Mouse (Mus musculus) layer of hippocampus, adult 11-12 months (tissue): ENCODE results near the gene Sept7.
"Not testable (repeated sequence)": the region's sequence is repeated elsewhere in the genome, so short reads cannot be mapped to it uniquely, and the experiment has no call there.

Experiments
- DNase-seq: peaks from one replicate; pipeline ENCODE4 v3.0.0; 2022; ENCODE audit warnings: low spot score

Gene Sept7

GRCm38 (mm10) chr9:25252283-25252726 is at the start of gene Sept7:
TSS of gene Sept7 (plus strand) at chr9:25252439.
- peak; percentile 99 for DNase-seq

GRCm38 (mm10) chr9:25208087-25208803 is 44.0 kb upstream of the Sept7 start:
- peak; percentile 20 for DNase-seq

DNA sequence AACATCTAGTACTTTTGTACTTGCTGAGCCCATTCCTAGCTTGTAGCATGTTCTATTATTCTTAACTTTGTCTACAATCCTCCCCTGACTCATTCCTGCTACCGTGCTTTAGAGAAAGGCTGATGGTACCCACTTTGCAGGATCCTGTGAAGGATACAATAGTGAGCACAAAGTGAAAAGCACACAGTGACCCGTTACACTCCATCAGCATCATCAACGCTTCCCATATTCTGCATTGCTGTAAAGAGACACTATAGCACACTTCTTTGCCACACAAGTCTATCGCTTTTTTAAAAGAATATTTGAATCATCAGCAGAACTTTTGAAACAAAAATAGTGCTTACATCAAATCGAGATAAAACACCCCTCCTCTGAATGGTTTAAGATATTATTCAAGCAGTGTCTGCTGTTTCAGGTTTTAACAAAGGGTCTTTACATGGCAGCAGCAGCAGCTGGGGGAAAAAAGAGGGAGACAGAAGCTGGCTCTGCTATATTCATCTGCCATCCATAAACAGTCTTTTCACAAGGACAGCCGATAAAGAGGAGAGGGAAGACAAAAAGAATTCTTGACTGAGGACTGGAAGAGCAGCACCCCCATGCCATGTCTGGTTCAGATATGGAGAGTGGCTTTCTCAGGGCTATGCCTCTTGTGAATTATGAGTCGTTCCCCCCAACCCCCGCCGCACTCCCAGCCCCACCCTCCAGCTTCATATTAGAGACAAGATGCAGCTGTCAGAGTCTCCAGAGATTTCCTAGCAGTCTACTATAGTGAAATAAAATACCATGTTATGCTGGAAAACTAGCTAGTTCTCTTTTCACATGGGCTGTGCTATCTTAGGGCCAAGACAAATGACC is 39.7 kb upstream of the Sept7 start:
- DNase-seq: no peak

DNA sequence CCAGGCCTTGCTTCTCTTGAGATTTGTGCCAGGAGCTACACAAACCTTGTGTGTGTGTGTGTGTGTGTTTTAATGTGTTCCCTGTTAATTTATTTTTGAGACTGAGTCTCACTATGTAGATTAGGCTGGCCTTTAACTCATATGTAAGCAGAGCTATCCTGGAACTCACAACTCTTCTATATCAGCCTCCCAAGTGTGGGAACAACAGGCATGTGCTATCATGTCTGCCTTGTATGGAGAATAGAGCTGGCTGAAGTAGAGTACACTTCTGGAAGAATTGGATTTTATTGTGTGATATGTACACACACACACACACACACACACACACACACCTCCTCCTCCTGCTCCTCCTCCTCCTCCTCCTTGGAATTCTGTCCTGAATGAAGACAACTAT is 39.1 kb upstream of the Sept7 start:
- DNase-seq: no peak

- no peak for DNase-seq
Observed at GRCm38 (mm10) chr9:25215411-25215810, 36.8 kb upstream of the Sept7 start.

GRCm38 (mm10) chr9:25216210-25216609 is 36.0 kb upstream of the Sept7 start:
- no peak for DNase-seq

- no peak for DNase-seq
Observed at GRCm38 (mm10) chr9:25218954-25219353, 33.3 kb upstream of the Sept7 start.

- no peak for DNase-seq
Observed at GRCm38 (mm10) chr9:25219882-25220281, 32.4 kb upstream of the Sept7 start.

- DNase-seq: peak; percentile 44
Observed at GRCm38 (mm10) chr9:25224959-25225358, 27.3 kb upstream of the Sept7 start.

DNA sequence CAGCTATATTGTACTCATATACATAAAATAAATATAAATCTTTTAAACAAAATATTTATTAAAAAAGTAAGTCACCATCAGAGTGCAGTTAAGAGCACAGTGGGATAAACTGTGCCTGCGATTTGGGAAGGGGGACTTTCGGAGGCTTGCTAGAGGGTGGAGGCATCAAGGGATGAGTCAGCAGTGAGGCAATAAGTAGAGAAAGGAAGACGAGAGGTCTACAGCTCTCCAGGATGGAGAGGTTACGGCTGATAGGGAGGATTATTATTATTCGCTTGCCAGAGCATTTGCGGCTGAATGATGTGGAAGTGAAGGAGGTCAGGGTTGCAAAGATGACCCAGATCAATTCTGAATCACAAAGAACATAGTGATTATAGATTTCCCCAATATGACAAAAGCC is 22.5 kb upstream of the Sept7 start:
- DNase-seq: no peak

DNA sequence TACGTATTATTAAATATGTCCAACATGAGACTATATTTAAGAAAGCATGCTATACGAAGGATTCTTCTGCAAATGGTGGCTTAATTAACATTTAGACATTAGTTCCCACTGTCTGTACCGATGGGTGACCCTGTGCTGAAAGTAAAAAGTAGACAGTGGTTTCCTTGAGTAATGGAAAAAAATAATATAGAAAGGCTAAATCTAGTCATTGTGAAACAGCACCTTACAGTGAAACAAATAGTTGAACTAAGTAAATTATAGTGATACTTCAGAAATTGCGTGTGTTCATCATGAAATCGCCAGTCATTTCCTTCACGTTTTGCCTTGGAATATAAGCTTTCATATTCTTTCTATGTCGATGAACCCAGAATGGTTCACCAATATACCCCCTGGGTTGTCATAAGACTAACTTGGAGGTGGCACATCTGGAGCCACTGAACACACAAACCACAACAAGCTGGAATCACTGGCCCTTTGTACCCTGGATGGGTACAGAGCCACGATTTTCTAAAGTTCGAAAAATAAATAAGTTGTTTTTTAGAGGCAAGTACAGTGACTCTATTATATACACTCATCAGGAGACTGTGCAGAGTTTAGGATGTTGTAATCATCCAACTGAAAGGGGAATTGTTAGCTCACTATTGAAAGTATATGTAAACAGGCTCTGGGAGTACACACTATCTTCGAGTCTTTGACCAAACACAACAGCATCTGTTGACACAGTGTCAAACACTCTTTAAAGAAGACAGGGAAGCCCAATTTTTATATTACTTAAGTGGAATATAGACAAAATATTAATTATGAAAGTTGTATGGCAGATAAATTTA is 21.8 kb upstream of the Sept7 start:
- no peak for DNase-seq

DNA sequence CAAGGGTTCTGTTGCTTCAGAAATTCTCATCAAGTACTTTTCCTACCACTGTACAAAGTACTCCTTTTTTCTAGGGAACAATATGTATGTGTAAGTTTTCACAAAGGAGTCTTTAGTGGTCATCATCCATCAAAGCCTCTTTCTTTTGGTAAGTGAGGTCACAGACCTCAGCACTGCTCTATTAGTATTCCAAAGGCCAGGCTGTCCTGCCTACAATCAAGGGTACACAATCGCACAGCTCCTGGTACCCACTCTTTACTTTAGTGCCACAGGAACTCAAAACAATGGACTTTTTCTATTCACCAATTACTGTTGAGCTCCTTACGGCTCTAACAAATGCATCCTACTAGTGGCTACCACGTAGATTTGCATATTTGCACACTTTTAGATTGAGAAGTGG is 11.2 kb upstream of the Sept7 start:
- DNase-seq: no peak

DNA sequence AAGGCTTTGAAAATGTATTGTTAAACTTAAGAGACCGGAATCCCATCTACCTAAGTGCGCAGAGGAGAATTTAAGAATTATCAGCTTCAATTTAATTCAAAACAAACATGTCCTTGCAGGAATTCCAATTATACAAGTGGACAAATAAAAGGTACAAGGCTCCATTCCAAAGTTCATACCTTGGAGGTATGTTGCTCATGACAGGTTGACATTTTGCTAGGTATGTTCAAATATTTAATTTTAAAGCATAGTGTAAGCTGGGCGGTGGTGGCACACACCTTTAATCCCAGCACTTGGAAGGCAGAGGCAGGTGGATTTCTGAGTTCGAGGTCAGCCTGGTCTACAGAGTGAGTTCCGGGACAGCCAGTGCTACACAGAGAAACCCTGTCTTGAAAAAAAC is 10.5 kb upstream of the Sept7 start:
- DNase-seq: not testable (repeated sequence)

GRCm38 (mm10) chr9:25242266-25242665 is 10.0 kb upstream of the Sept7 start:
- no peak for DNase-seq

GRCm38 (mm10) chr9:25243926-25244657 is 8.1 kb upstream of the Sept7 start:
- DNase-seq: no peak

GRCm38 (mm10) chr9:25245125-25245524 is 7.1 kb upstream of the Sept7 start:
- no peak for DNase-seq

- no peak for DNase-seq
Observed at GRCm38 (mm10) chr9:25246508-25246907, 5.7 kb upstream of the Sept7 start.

GRCm38 (mm10) chr9:25251174-25251573 is 1.1 kb upstream of the Sept7 start:
- no peak for DNase-seq

GRCm38 (mm10) chr9:25251611-25252282 is 492 bp upstream of the Sept7 start:
- DNase-seq: peak; percentile 93

DNA sequence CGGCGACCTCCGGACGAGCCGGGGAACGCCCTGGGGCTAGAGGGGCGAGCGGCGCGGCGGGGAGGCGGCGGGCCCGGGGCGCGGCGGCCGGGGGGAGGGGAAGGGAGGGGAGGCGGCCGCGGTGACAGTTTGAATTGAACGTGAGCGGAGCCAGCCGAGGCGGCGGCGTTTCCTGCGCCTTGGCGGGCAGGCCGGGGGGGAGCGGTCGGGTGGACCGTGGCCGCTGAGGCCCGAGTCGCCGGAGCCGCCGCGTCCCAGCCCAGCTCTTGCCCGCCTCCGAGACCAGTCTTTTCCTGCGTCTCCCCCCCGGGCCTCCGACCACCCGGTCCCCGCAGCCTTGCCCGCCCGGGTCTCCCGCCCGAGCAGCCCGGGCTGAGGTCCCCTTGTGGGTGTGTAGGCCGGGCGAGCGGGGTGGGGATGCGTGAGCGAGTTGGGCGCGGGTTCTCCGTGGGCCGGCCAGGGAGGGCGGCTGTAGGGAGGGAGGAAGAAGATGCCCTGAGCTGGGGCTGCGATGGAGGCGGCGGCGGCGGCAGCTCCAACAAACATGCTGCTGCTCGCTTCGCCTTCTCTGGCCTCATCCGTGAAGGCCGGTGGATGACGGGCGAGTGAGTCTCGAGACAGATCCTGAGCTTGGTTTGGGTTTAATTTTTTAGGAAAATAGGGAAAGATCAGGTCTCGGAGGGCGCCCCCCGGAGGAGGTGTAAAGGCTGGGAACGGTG is 679 bp downstream of the Sept7 start:
- DNase-seq: peak; percentile 81

DNA sequence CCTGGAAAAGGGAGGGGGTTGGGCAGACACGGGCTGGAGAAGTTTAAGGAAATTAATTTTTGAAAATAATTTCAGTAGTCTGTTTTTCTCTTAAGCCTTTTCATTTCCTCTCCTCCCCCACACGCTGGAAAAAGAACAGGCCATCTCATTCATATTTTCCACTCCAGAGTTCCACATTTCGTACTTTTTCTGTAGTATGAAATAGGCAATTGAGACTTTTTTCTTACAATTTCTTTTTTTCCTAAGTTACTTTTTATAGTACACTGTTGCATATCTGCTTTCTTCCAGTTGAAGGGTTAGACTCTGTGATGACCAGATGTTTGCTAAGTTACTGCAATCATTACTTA is 1.2 kb downstream of the Sept7 start:
- DNase-seq: no peak
